Mouse (Mus musculus) stomach, embryonic 15.5 days (tissue): Measurements from ENCODE around the gene Gm17604. TPM values are rescaled to one million over a fixed set of nuclear protein-coding genes. Genes with fewer than 3 reads are reported as not detected.

Experiments used
- ATAC-seq: fragments of 200-750 bp; cut with Nextera tagmentation; 2 replicates; pipeline ENCODE4 v1.8.0; 2017; ENCODE audit warnings: low read depth, moderate number of reproducible peaks, moderate TSS enrichment; ENCODE audit not compliant: insufficient read depth, low FRiP score
- H3K27ac ChIP-seq: fragments of 300-500 bp; sonication (generic); 2 replicates; pipeline ENCODE4 v1.5.1; 2015; ENCODE audit warnings: mild to moderate bottlenecking, inconsistent platforms
- H3K27me3 ChIP-seq: fragments of 300-500 bp; sonication (generic); replicated peaks from 2 replicates; pipeline ENCODE4 v1.6.1; 2015; ENCODE audit warnings: inconsistent platforms
- H3K36me3 ChIP-seq: fragments of 300-500 bp; sonication (generic); 2 replicates; pipeline ENCODE4 v1.6.1; 2015; ENCODE audit warnings: inconsistent platforms
- H3K4me1 ChIP-seq: fragments of 300-500 bp; sonication (generic); 2 replicates; pipeline ENCODE4 v1.6.1; 2015; ENCODE audit warnings: inconsistent platforms
- H3K4me2 ChIP-seq: fragments of 300-500 bp; sonication (generic); 2 replicates; pipeline ENCODE4 v1.6.1; 2015; ENCODE audit warnings: mild to moderate bottlenecking, inconsistent platforms
- H3K4me3 ChIP-seq: fragments of 300-500 bp; sonication (generic); replicated peaks from 2 replicates; pipeline ENCODE4 v1.5.1; 2015; ENCODE audit warnings: inconsistent platforms
- H3K9ac ChIP-seq: fragments of 300-500 bp; sonication (generic); 2 replicates; pipeline ENCODE4 v1.6.1; 2015; ENCODE audit warnings: inconsistent platforms
- H3K9me3 ChIP-seq: fragments of 300-500 bp; sonication (generic); 2 replicates; pipeline ENCODE4 v1.6.1; 2016; ENCODE audit warnings: inconsistent platforms
- WGBS: fragments of 180-500 bp; shearing (Covaris S2); methylation state at CpG from one replicate; pipeline ENCODE4 v1.1.7; 2015; 5-methylcytosine and 5-hydroxymethylcytosine counted together
- polyA plus RNA-seq: library from polyadenylated mRNA; unstranded; fragments of >200 nt; fragmentation: Nextera tagmentation; extraction: Ambion mirVana; gene quantifications from 2 replicates; pipeline ENCODE4 v1.2.1, GENCODE M21; 2015

Gm17604 gene
- not detected in 2 replicates for polyA plus RNA-seq

DNA sequence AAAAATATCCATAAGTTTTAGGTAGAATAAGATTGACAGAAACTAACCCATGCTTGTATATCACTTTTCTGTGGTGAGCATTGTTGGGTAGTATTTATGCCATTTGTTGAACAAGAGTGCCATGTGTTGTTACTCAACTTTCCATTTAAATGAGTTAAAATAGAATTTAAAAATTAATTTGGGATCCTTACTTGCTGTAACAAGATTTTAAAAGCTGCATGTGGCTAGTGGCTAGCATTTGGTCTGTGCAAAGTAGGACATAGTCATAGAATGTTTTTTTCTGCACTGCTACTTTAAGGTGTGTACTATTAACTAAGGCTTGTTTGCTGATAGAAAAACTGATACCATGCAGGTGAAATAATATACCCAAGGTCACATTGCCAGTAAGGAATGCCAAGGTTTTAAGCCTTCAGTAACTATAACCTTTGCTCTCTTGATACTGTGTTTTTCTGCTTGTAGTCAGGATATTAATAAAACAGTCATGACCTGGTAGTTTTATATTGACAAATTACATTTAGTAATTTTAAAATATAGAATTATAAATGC is at the start of gene Gm17604:
Gene Gm17604, minus strand, starts transcription at position 51 of the 546 bp plus-strand sequence.
- no peak for ATAC-seq
- Histone ChIP-seq H3K9me3 (no peaks in the 10 kb centered on the region), H3K9ac (no peak within 1 kb of the TSS)

DNA sequence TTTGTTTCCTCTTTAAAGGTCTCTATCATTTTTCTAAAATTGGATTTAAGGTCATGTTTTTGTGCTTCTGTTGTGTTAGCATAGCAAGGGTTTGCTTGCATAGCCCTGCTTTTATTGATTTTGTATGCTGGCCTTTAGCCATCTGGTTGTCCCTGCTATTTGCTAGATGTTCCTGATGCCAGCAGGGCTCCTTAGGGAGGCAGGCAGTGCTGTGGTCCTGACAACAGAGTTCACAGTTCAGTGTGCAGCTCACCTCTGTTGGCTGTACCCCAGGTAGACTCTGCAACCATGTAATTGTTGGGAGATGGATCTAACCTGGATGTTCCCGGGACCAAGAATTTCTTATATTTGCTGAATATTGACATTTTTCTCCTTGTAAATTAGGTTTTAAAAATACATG is 45.3 kb upstream of the Gm17604 start:
- no peaks in the 10 kb centered on the region for H3K36me3 ChIP-seq
- no peaks in the 10 kb centered on the region for H3K27me3 ChIP-seq
- no peak overlapping the region for H3K9ac ChIP-seq
- no peak overlapping the region for H3K4me3 ChIP-seq
- 60% methylated on average over 1 of the region's 1 CpGs for WGBS
- H3K27ac ChIP-seq, result no peak overlapping the region
- ATAC-seq, result no peak
- no peak overlapping the region for H3K4me2 ChIP-seq
- H3K4me1 ChIP-seq, result no peaks in the 10 kb centered on the region
- H3K9me3 ChIP-seq, result no peaks in the 10 kb centered on the region

More for the DNA sequence above, at the start of gene Gm17604:
- Histone ChIP-seq H3K4me2 (no peak within 1 kb of the TSS), H3K36me3 (no peaks in the 10 kb centered on the region), H3K27ac (no peak within 1 kb of the TSS), H3K27me3 (no peaks in the 10 kb centered on the region), H3K4me3 (no peak within 1 kb of the TSS), H3K4me1 (no peaks in the 10 kb centered on the region)

DNA sequence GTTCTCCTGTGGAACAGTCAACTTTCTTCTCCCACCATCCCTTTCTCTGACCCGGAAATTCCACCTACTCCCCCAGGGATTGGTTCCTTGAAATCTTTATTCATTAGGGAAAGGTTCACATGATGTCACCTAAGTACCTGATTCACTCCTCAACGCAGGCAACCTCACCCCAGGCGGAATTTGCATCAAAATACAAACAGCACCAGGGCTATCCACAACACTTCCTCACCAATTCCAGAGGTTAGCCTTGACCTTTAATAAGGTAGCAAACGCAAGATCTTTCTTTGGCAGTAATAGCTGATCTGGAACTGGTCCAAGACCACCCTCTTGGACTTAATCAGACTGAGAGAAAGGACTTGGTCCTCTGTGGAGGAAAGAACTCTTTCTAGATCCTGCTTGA is 1.5 kb downstream of the Gm17604 start:
- H3K4me1 ChIP-seq, result no peaks in the 10 kb centered on the region
- no peak overlapping the region for H3K27ac ChIP-seq
- H3K9ac ChIP-seq, result no peak overlapping the region
- no peaks in the 10 kb centered on the region for H3K9me3 ChIP-seq
- no peaks in the 10 kb centered on the region for H3K27me3 ChIP-seq
- H3K4me2 ChIP-seq, result no peak overlapping the region
- 36% methylated on average over 4 of the region's 4 CpGs for WGBS
- H3K36me3 ChIP-seq, result no peaks in the 10 kb centered on the region
- ATAC-seq, result no peak
- no peak overlapping the region for H3K4me3 ChIP-seq

DNA sequence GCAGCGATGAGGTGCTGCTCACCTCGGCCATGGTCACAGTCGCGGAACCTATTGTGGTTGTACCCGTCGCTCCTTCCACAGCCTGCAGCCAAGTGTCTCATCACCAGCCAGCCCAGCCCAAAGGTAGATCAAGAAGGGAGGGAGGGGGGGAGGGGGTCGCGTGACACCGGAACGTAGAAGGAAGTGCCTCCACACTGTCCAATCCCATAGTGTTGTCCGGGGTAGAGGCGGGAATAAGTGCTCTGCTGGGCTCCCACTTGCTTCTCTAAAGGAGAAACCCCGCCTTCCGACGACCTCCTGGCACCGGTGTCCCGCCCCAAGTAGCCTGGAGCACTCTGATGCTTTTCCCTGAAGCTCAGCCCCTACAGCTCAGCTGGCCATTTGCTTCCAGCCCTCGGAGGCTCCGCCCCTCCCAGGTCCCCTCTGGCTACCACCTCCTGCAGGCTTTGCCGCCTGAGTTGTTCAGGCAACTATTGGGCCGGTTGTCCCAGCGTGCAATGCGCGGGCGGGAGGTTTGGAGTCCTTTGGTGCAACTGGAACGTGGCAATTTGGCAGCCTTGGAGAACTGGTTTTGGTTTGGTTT is 24.3 kb downstream of the Gm17604 start, which contains the start of the genes Mospd2 and Fancb:
Gene Mospd2, minus strand, starts transcription at position 183 of the 583 bp plus-strand sequence.
Gene Fancb, plus strand, starts transcription at position 400 of the 583 bp plus-strand sequence.
- H3K27ac ChIP-seq, result peak within 1 kb of the TSS; percentile 54; the same call in 1 of the 2 replicates
- H3K4me3 ChIP-seq, result peak within 1 kb of the TSS; percentile 58
- H3K4me2 ChIP-seq, result peak within 1 kb of the TSS; percentile 51
- no peaks in the 10 kb centered on the region for H3K9me3 ChIP-seq
- no peaks in the 10 kb centered on the region for H3K27me3 ChIP-seq
- no peaks in the 10 kb centered on the region for H3K4me1 ChIP-seq
- WGBS, result 17% methylated on average over 26 of the region's 26 CpGs
- peak; percentile 99 for ATAC-seq
- no peak within 1 kb of the TSS; the same call in 1 of the 2 replicates for H3K9ac ChIP-seq
- H3K36me3 ChIP-seq, result no peaks in the 10 kb centered on the region

DNA sequence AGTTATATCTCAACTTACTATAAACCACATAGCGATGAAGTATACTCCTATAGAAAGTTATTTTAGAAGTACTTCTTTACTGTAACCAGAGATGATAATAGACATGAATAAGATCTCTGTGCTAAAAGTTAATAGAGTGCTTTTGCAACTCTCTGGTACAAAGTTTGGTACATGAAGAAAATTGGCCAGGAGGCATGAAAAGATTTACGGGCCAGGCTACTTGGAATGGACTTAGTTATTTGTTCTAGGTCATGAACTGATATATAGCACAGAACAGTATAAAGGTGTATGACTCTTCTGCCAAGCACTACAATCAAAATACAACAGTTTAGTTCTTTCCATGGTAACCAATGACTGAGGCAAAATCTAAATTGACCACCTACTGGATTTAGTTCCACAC is 25.8 kb downstream of the Gm17604 start:
- 93% methylated on average over 2 of the region's 2 CpGs for WGBS
- no peaks in the 10 kb centered on the region for H3K4me1 ChIP-seq
- no peak overlapping the region for H3K27ac ChIP-seq
- H3K9ac ChIP-seq, result no peak overlapping the region
- H3K36me3 ChIP-seq, result no peaks in the 10 kb centered on the region
- ATAC-seq, result no peak
- no peaks in the 10 kb centered on the region for H3K27me3 ChIP-seq
- H3K4me2 ChIP-seq, result peak overlapping the region; percentile 51
- peak overlapping the region; percentile 58; the same call in 1 of the 2 replicates for H3K4me3 ChIP-seq
- H3K9me3 ChIP-seq, result no peaks in the 10 kb centered on the region

DNA sequence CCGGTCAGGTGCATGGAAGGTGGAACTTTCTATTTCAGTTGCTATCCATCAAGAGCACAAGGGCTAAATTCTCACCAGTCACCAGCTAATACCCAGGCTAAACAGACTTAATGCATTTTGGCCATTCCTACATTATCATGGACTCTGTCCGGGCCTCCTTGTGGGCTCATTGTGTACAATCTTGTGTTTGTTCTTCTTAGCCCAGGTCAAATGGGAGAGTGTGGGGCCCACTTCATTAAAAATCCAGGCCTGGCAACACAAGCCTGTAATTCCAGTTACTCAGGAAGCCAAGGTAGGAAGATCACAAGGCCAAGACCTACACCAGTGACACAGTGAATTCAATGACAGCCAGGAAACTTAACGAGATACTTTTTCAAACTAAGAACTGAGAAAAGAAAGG is 33.4 kb downstream of the Gm17604 start:
- WGBS, result 78% methylated on average over 3 of the region's 3 CpGs
- Histone ChIP-seq H3K4me1 (no peaks in the 10 kb centered on the region), H3K36me3 (no peaks in the 10 kb centered on the region), H3K4me2 (no peak overlapping the region), H3K9me3 (no peaks in the 10 kb centered on the region), H3K27me3 (no peaks in the 10 kb centered on the region), H3K9ac (no peak overlapping the region), H3K4me3 (no peak overlapping the region), H3K27ac (no peak overlapping the region)
- ATAC-seq, result peak; percentile 70

DNA sequence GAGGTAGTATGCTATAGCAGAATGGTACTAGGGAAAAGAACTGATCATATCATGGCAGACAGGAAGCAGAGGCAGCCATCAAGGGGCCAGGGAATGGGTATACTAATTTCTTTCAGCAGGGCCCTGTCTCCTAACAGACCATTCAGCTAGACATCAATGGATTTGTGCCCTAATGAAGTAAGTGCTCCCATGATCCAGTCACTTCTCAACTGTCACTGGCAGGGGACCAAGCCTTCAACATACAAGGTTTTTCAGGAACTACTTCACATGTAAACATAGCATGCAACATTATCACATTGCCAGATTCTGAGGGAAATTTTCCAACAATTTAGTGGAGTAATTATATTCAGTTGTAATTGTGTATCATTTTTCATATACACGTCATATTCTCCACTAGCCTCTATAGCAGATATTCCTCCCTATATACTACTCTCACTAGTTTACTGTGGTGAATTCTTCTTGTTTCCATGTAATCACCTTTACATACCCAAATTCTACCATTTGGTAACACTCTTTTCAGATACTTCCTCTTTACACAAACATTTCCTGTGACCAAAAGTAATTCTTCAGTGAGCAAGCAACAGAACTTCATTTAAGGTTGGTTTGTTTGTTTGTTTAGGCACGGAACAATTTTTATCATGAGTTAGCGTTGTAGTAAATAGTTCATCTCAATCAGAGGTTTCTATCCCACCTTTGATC is 38.7 kb downstream of the Gm17604 start:
- no peak for ATAC-seq
- Histone ChIP-seq H3K9ac (no peak overlapping the region), H3K4me3 (no peak overlapping the region), H3K4me2 (no peak overlapping the region), H3K9me3 (no peaks in the 10 kb centered on the region), H3K36me3 (no peaks in the 10 kb centered on the region), H3K4me1 (no peaks in the 10 kb centered on the region), H3K27me3 (no peaks in the 10 kb centered on the region), H3K27ac (no peak overlapping the region)
- WGBS, result 78% methylated on average over 3 of the region's 3 CpGs

Other genes starting within 250 kb of the Gm17604 start
- 25.2 and 26.4 TPM in 2 replicates for gene Mospd2, start 24.5 kb downstream of the Gm17604 start, polyA plus RNA-seq
- gene Fancb, start 24.2 kb downstream of the Gm17604 start, polyA plus RNA-seq, result 10.3 and 11.2 TPM in 2 replicates